Mouse (Mus musculus) monocyte, adult 2 months (primary cell): Measurements from ENCODE around the gene Slc22a21.

Experiments used
- DNase-seq, 2 experiments: peaks; one replicate each; pipeline ENCODE4 v3.0.0; 2022; ENCODE audit warnings: low spot score in 2 of 2, low read depth in 1 of 2

Slc22a21 gene

DNA sequence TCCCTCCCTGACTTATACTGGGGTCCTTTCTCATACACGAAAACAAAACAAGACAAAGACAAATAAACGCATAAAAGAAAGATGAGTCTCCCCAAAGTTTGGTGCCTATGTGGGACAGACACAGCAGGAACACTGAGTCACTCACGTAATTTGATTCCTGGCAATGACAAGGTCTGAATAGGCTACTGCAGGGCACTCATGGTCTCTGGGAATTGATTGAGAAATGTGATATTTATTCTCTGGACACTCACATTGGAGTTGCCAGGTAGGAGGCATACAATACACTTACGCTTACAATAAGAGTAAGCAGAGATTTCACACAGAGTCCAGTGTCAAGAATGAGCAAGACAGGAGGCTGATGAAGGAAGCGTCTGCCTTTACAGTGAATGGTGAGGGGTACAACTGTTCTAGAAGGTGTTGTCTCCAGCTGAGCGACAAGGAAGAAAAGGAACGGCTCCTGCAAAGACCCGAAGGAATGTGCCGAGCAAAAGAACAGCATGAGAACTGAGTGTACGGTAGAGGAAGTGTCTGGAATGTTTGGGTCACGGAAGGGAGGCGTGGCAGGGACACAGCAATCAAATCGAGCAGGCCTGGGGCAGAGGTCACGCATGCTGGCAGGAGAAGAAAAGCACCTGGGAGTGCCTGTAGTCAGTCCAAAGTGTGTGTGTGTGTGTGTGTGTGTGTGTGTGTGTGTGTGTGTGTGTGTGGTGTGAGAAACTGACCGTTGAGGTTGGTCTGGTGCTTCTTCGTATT is 76.2 kb downstream of the Slc22a21 start:
- no peak for DNase-seq

DNA sequence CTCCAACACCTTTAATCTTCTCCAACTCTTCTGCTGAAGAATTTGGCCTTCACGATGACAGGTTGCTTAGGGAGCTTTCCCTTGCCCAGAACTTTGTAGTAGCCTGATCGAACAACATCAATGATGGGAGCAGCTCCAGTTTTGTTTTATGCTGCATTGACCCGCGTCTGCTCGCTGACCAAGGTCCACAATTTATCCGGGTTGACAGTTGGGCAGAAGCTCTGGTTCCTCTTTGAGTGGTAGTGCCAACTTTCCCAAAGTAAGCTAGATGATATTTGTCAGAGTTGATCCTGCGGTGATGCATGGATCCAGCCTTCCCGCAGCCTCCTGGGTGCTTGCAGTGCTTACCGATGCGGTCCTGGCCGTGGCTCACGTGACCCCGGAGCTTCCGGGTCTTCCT is 77.4 kb downstream of the Slc22a21 start:
- no peak for DNase-seq

DNA sequence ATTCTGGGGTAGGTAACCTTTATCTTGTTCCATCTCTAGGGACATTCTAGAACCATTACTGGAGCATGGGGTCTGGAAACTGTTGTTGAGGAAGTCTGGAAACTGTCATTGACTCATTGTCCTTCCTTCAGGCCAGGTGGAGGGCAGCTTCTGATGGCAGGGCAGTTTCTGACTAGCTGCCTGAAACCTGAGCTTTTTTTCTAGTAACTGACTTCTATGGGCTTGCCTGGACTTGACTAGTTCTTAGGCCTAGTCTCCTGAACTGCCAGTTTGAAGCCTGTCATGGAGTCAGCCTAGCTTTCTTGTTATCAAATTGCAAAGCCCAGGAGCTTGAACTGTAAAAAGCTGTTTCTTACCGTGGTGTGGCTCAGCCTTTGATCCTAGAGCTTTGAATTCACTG is 79.1 kb downstream of the Slc22a21 start:
- no peak for DNase-seq

DNA sequence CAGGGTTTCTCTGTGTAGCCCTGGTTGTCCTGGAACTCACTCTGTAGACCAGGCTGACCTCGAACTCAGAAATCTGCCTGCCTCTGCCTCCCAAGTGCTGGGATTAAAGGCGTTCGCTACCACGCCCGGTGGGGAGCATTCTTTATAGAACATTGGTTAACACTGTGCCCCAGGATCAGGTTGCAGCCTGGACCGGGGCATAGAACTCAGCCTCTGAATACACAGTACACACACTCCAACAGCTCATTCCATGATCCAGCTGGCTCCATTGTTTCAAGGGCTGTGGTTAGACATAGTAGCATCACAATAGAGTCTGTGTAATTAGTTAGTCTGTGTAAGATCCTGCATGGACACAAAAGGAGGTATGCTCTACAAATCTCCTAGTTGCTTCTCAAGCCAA is 80.2 kb downstream of the Slc22a21 start:
- no peak for DNase-seq
